Mouse (Mus musculus) ovary, postnatal 10 days (tissue): ENCODE measurements at regions not wholly inside any gene's neighbourhood (a gene's known extent, or its start where the extent isn't known, plus 50 kb on each side); places are given as distances from the start of the nearest gene placed in this dataset.

Experiments used
- DNase-seq: peaks from one replicate; pipeline ENCODE4 v3.0.0; 2022; ENCODE audit warnings: low spot score

GRCm38 (mm10) chr3:34593279-34593678, 56.9 kb upstream of the Sox2 start:
- no peak for DNase-seq

- DNase-seq: no peak
Observed at GRCm38 (mm10) chr3:34577896-34578530, 72.2 kb upstream of the Sox2 start.

GRCm38 (mm10) chr3:34577115-34577514, 73.1 kb upstream of the Sox2 start:
- no peak for DNase-seq

GRCm38 (mm10) chr3:34576159-34576558, 74.0 kb upstream of the Sox2 start:
- DNase-seq: no peak

- no peak for DNase-seq
Observed at GRCm38 (mm10) chr3:34574711-34575350, 75.4 kb upstream of the Sox2 start.

GRCm38 (mm10) chr3:34573312-34573711, 76.9 kb upstream of the Sox2 start:
- no peak for DNase-seq

DNA sequence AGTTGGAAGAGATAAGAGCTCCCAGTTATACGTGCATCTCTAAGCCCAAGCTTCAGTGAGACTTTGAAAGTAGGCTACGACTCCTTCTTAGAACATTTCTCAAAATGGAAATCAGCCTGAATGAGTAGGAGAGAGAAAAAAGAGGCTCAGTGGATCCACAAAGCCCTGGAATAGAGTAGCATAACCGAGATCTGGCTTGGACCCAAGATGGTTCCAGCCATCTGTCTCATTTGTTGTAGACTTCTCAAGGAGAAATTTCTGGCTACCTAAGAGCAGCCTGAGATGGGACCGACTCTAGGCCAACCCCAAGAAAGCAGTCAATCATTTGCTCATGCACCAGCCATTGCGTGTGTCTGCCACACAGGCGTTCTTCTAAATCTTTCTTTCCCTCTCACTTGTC, 78.1 kb upstream of the Sox2 start:
- DNase-seq: no peak

DNA sequence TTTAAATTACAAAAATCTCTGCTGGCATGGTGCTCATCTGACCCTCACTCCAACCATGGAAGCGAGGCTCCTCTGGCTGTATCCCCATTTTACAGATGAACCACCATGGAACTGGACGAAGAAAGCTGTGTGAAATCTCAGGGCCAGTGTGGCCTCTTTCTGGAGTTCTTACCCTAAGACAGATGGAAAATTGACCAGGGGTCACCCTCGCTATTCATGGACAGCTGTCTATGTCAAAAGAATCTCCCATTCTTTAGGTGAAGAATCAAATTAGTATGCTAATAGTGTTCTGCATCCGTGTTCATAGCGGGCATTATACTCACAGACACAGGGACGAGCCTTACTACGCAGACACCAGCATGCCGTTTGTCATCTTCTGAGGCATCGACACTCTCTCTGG, 78.6 kb upstream of the Sox2 start:
- no peak for DNase-seq

DNA sequence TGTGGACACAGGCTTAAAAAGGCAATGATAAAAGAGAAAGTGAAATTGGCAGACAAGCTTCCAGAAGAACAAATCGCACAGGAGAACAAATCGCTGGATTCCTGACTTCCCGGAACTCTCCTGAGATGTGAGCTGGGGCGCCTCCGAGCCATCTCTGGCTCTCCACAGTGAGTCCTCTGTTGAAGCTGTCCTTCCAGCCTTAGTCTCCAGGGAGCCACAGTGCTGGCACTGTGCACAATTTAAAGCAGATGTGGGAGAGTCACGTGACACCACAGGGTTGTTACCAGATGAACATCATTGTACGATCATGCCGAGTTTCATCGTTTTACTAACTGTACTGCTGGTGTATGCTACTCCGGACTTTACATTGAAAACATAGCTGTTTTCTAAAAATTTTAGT, 80.2 kb upstream of the Sox2 start:
- DNase-seq: peak; percentile 3

DNA sequence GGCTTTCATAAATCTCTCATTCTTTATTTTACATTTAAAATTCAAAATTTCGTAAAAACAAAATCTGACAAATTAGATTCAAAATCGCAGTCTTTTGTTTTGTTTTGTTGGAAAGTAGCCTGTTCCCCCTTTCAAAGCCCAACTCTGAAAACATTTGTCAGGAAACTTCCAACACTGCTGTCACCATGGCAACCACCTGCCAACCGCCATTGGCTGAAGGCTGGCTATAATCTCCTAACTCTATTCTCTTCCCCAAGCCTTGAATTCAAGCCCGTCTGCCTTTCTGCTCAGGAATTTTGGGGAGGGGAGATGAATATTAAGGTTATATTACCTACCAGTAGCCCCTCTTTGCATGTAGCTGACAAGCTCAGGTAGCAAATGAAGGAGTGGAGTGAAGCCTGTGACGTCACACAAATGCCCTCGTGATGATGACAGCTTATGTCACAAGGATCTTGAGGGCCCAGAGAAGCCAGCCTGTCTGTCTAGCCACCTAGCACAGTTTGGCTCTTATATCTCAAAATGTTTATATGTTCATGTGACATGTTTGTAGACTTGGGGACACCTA, 82.0 kb upstream of the Sox2 start:
- DNase-seq: no peak

DNA sequence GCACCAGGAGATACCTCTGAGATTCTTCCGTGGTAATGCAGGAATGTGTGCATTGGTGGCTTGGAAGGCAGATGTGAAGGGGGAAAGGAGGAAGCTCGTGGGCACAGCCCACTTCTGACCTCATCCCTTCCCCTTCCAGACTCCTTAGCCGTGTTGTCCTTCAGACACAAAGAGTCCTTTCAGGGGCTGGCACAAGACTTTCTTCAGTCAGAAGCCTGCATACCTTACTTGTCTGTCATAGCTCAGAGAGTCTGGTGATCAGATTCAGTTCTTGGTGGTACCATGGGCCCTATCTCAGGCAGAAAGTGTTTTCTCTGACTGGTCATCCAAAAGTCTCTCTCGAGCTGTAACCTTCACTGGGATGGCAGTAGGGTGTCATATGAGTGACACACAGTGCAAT, 84.8 kb upstream of the Sox2 start:
- no peak for DNase-seq

DNA sequence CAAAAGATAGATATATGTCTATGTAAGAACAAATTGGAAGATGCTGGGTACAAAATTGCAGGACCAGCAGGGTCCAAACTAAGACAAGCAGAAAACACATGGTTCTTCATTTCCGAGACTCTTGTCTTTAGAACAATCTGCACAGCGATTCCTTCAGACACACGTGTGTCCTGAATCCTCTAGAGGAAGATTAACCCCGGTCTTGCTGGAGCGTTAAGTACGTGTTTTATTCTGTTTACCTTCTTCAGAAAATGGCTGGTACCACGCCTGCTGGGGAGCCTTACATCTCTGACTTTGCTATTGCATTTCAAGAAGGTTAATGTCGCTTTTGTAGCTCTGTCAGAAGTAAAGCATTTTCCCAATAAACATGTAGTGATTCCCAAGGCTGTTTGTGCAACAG, 87.3 kb upstream of the Sox2 start:
- DNase-seq: no peak

DNA sequence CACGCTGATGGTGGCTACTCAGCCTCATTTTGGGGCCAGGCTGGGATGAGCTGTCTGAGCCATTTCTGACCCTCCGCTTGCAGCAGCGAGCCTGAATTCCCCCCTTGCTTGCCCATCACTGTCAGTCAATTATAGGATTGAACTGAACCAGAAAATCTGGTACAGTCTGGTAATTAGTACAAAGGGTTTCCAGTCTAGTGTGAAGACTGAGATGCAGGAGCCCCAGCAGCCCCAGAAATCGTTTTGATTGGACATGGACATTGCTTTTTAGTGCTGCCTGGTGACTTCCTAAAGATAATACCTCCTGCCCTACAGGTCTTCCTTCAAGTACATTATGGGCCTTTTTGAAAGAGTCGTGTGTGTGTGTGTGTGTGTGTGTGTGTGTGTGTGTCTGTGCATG, 88.5 kb upstream of the Sox2 start:
- DNase-seq: no peak

DNA sequence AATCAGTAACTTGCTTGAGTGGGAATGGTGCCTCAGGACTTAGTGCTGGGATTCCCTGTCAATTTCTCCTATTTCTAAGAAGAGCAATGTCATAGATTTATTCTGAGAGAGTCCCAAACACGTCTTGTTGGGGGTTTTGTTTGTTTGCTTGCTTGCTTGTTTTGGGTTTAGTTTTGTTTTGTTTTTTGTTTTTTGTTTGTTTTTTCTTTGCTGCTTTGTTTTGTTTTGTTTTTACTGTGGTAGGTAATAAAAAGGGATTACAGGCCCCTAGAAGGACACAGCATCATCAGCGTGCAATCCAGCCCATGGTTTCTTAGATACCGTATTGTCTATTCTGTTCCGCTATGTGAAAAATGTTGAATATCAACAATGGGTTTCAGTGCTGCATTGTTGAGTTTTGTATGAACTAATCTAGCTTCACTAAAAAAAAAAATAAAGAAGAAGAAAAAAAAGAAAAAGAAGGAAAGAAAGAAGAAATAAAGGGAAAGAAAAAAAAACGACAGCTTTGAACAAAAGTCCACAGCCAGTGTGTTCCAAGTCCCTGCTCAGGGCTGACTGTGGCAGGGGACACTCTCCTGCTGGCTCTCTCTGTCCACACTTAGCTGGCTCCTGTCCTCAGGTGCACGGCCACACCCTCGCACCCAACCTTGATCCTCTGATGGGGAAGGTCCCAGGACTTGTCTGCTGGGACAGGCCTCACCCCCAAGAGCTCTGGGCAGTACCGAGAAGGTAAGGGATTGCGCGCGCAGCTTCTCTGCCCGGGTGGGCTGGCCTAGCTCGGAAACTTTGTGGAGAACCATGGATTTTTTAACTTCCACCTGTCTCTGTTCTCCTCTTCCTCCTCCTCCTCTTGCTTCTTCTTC, 90.1 kb upstream of the Sox2 start:
- DNase-seq: no peak

- DNase-seq: no peak
Observed at GRCm38 (mm10) chr3:34558821-34559520, 91.2 kb upstream of the Sox2 start.

DNA sequence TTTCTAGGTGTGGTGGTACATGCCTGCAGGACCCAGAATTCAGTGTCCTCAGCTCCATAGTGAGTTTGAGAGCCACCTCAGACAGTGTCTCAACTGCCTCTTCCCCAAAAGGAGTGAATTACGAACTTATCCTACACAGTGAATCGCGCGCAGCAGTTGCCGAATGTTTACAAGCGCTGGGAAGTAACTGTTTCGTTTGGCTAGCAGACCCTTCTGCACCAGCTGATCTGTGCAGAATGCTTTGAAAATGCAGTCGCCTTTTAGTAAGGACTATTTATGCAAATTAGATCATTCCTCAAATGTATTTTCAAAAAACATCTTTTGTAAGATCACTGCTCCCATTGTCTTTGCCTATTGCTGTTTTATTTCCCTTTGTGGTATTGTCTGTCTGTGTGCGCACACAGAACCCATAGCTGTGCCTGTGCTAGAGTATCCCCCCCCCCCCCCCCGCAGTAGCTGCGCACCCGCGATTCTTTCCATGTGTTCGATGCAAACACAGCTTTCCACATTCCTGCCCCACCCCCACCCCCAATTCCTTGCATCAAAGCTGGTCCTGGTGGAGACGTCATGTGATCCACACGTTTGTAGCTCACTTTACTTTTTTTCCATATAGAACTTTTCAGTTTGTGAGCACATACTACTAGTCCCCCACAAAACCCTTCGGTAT, 97.5 kb upstream of the Sox2 start:
- no peak for DNase-seq

DNA sequence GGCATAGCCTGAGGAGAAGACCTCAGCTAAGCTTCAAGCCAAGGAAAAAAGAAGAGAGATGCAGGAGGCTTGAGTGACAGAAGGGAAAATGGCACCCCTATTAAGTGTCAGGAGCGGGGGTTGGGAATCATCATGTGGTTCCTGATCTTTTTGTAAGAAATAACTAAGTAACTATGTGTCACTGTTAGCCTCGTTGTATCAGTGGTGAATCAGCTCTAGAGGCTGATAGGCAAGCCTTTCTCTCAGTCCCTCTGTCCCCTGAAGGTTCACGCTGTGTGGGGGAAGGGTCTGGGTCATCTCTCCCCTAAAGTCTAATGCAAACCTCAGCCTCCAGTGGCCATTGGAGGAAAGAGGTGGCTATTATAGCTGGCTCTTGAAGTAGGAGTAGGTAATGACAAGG, 99.1 kb upstream of the Sox2 start:
- DNase-seq: no peak

GRCm38 (mm10) chr3:34550189-34550588, 100.0 kb upstream of the Sox2 start:
- no peak for DNase-seq

GRCm38 (mm10) chr3:34532451-34532850, 117.8 kb upstream of the Sox2 start:
- no peak for DNase-seq

- no peak for DNase-seq
Observed at GRCm38 (mm10) chr3:34531836-34532235, 118.4 kb upstream of the Sox2 start.

GRCm38 (mm10) chr3:34527546-34527945, 122.7 kb upstream of the Sox2 start:
- no peak for DNase-seq

DNA sequence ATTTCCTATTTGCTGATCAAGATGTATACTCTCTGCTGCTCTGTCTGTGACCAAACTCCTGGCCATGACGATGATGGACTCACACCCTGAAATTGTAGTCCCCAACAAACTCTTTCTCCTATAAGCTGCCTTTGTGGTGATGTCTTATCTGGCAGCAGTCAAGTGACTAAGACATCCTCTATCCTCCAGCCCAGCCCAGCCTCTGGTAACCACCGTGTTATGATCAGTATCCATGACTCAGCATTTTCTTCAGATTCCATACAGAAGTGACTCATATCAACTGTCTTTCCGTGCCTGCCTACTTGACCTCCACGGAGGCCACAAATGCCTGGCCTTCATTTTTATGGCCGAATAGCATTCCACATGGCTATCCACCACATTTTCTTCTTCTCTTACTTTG, 124.5 kb upstream of the Sox2 start:
- DNase-seq: no peak
